Mouse (Mus musculus) hindbrain, embryonic 13.5 days (tissue): Measurements from ENCODE around the gene Olfr725. TPM values are rescaled to one million over a fixed set of nuclear protein-coding genes. Genes with fewer than 3 reads are reported as not detected.

ENCODE experiments used
- ATAC-seq: fragments of 200-750 bp; cut with Nextera tagmentation; 2 replicates; pipeline ENCODE4 v1.8.0; 2017; ENCODE audit warnings: moderate TSS enrichment; ENCODE audit not compliant: low FRiP score
- H3K27ac ChIP-seq: fragments of 300-500 bp; sonication (generic); 2 replicates; pipeline ENCODE4 v1.5.1; 2015; ENCODE audit warnings: inconsistent platforms, mild to moderate bottlenecking, moderate library complexity
- H3K27me3 ChIP-seq: fragments of 300-500 bp; sonication (generic); 2 replicates; pipeline ENCODE4 v1.6.1; 2015; ENCODE audit warnings: mild to moderate bottlenecking, inconsistent platforms
- H3K36me3 ChIP-seq: fragments of 300-500 bp; sonication (generic); 2 replicates; pipeline ENCODE4 v1.6.1; 2015; ENCODE audit warnings: mild to moderate bottlenecking, inconsistent platforms
- H3K4me1 ChIP-seq: fragments of 300-500 bp; sonication (generic); replicated peaks from 2 replicates; pipeline ENCODE4 v1.6.1; 2015; ENCODE audit warnings: inconsistent platforms
- H3K4me2 ChIP-seq: fragments of 300-500 bp; sonication (generic); 2 replicates; pipeline ENCODE4 v1.6.1; 2015; ENCODE audit warnings: inconsistent platforms, mild to moderate bottlenecking, moderate library complexity
- H3K4me3 ChIP-seq: fragments of 300-500 bp; sonication (generic); 2 replicates; pipeline ENCODE4 v1.5.1; 2015; ENCODE audit warnings: mild to moderate bottlenecking, inconsistent platforms
- H3K9ac ChIP-seq: fragments of 300-500 bp; sonication (generic); 2 replicates; pipeline ENCODE4 v1.6.1; 2015; ENCODE audit warnings: mild to moderate bottlenecking, inconsistent platforms
- H3K9me3 ChIP-seq: fragments of 300-500 bp; sonication (generic); 2 replicates; pipeline ENCODE4 v1.6.1; 2016; ENCODE audit warnings: inconsistent platforms
- WGBS: fragments of 180-500 bp; shearing (Covaris S2); methylation state at CpG from one replicate; pipeline ENCODE4 v1.1.7; 2015; 5-methylcytosine and 5-hydroxymethylcytosine counted together
- polyA plus RNA-seq: library from polyadenylated mRNA; unstranded; fragments of >200 nt; fragmentation: Nextera tagmentation; extraction: Ambion mirVana; gene quantifications from 2 replicates; pipeline ENCODE4 v1.2.1, GENCODE M21; 2015

The Olfr725 gene
- not detected in 2 replicates for polyA plus RNA-seq

- Histone ChIP-seq H3K9me3 (no peaks in the 10 kb centered on the region), H3K4me1 (no peaks in the 10 kb centered on the region), H3K27ac (no peak within 1 kb of the TSS), H3K4me3 (no peak within 1 kb of the TSS), H3K9ac (no peak within 1 kb of the TSS), H3K36me3 (no peaks in the 10 kb centered on the region), H3K4me2 (no peak within 1 kb of the TSS), H3K27me3 (no peaks in the 10 kb centered on the region)
- ATAC-seq: no peak
These were observed at the start of gene Olfr725 for GRCm38 (mm10) chr14:50040275-50040674. Gene Olfr725 (minus strand): TSS chr14:50040375.

GRCm38 (mm10) chr14:50062733-50063104 lies 22.5 kb upstream of the Olfr725 start:
- 1% methylated on average over 4 of the region's 4 CpGs for WGBS
- H3K9me3 ChIP-seq: no peaks in the 10 kb centered on the region
- H3K4me2 ChIP-seq: peak overlapping the region; percentile 75
- H3K27me3 ChIP-seq: 0 out of 2 replicates have a peak, but pooled peaks cover 6% of the 10 kb centered on the region
- H3K9ac ChIP-seq: no peak overlapping the region
- H3K4me1 ChIP-seq: peaks cover 4% of the 10 kb centered on the region; the same call in 1 of the 2 replicates
- no peaks in the 10 kb centered on the region for H3K36me3 ChIP-seq
- peak overlapping the region; percentile 85; the same call in 1 of the 2 replicates for H3K27ac ChIP-seq
- peak; percentile 57 for ATAC-seq
- H3K4me3 ChIP-seq: peak overlapping the region; percentile 82

- 1% methylated on average over 52 of the region's 52 CpGs for WGBS
- 0 out of 2 replicates have a peak, but pooled peaks cover 6% of the 10 kb centered on the region for H3K27me3 ChIP-seq
These were observed 22.0 kb upstream of the Olfr725 start for GRCm38 (mm10) chr14:50061955-50062732.

DNA sequence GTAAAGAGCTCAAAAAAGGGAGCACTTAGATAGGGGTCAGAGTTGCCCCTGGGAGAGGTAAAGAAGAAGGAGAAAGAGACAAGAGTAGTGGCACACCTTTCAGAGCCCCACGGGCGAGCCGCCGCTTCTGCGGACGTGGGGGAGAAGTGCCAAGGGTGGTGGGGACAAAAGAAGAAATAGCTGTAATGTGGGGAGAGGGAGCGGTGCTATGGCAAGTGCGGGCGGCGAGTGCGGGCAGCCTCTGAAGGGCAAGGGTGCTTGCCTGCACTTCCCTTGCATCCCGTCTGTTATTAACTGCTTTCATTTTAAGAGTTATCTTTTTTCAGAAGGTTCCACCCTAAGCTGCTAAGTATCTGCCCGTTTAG lies 21.4 kb upstream of the Olfr725 start:
- Histone ChIP-seq H3K4me2 (peak overlapping the region; percentile 75), H3K9ac (peak overlapping the region; percentile 75), H3K27me3 (0 out of 2 replicates have a peak, but pooled peaks cover 6% of the 10 kb centered on the region), H3K9me3 (no peaks in the 10 kb centered on the region), H3K4me1 (peaks cover 4% of the 10 kb centered on the region; the same call in 1 of the 2 replicates), H3K36me3 (no peaks in the 10 kb centered on the region), H3K27ac (peak overlapping the region; percentile 85; the same call in 1 of the 2 replicates), H3K4me3 (peak overlapping the region; percentile 82)
- ATAC-seq: peak; percentile 55
- 0% methylated on average over 13 of the region's 13 CpGs for WGBS

More at GRCm38 (mm10) chr14:50061955-50062732, 22.0 kb upstream of the Olfr725 start:
- Histone ChIP-seq H3K27ac (peak overlapping the region; percentile 85), H3K4me2 (peak overlapping the region; percentile 75), H3K9ac (peak overlapping the region; percentile 75), H3K4me1 (peaks cover 4% of the 10 kb centered on the region; the same call in 1 of the 2 replicates), H3K4me3 (peak overlapping the region; percentile 82), H3K9me3 (no peaks in the 10 kb centered on the region), H3K36me3 (no peaks in the 10 kb centered on the region)
- ATAC-seq: peak; percentile 97

DNA sequence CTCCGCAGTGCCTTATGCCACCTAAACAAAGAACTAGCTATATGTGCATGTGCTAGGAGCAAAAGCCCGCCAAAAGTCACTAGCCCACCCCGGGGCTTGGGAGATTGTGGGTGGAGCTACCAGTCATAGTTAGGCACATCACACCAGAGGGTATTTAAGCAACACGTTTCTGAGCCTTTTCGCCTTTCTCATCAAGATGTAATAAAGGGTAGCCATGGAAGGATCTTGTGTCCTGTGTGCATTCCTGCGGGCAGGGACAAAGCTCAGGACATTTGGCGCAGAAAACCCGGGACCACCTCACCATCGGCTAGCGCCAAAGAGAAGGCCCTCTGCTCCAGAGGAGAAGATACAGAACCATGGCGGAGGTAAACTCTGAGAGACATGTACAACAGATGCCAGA lies 21.0 kb upstream of the Olfr725 start:
- 14% methylated on average over 11 of the region's 11 CpGs for WGBS
- no peak for ATAC-seq
- peaks cover 4% of the 10 kb centered on the region; the same call in 1 of the 2 replicates for H3K4me1 ChIP-seq

GRCm38 (mm10) chr14:50032041-50032440 lies 8.1 kb downstream of the Olfr725 start:
- 84% methylated on average over 2 of the region's 2 CpGs for WGBS
- no peak overlapping the region for H3K27ac ChIP-seq
- H3K36me3 ChIP-seq: no peaks in the 10 kb centered on the region
- no peak overlapping the region for H3K4me2 ChIP-seq
- H3K9me3 ChIP-seq: peaks cover 4% of the 10 kb centered on the region; the same call in 1 of the 2 replicates
- no peak for ATAC-seq
- no peak overlapping the region for H3K9ac ChIP-seq
- H3K27me3 ChIP-seq: no peaks in the 10 kb centered on the region
- no peaks in the 10 kb centered on the region for H3K4me1 ChIP-seq
- H3K4me3 ChIP-seq: no peak overlapping the region

More for the DNA sequence above, 21.0 kb upstream of the Olfr725 start:
- Histone ChIP-seq H3K4me2 (peak overlapping the region; percentile 75), H3K4me3 (peak overlapping the region; percentile 82), H3K9me3 (no peaks in the 10 kb centered on the region), H3K36me3 (no peaks in the 10 kb centered on the region), H3K27me3 (0 out of 2 replicates have a peak, but pooled peaks cover 6% of the 10 kb centered on the region), H3K9ac (peak overlapping the region; percentile 75), H3K27ac (no peak overlapping the region)

DNA sequence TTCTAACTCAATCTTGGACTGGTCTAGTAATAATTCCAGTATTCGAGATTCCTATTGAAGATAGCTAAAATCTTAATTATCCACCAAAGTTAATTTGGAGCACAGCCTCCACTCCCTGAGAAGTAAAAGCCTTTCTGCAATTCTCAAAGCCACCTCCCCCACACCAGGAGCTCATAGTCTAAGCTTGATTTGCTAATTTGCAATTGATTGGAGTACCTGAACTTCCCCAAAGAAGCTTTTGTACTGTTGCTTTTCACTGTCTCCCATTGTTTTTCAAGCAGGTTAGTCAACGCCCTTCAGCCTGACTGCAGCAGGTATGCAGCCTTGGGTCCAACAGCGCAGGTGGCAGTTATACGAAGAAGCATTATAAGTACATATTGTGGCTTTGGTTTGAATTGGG lies 8.8 kb downstream of the Olfr725 start:
- Histone ChIP-seq H3K4me2 (no peak overlapping the region), H3K9me3 (peaks cover 4% of the 10 kb centered on the region; the same call in 1 of the 2 replicates), H3K27ac (no peak overlapping the region), H3K9ac (no peak overlapping the region), H3K27me3 (no peaks in the 10 kb centered on the region), H3K36me3 (no peaks in the 10 kb centered on the region), H3K4me1 (no peaks in the 10 kb centered on the region), H3K4me3 (no peak overlapping the region)
- no peak for ATAC-seq
- 84% methylated on average over 4 of the region's 4 CpGs for WGBS

- Histone ChIP-seq H3K27me3 (no peaks in the 10 kb centered on the region), H3K9me3 (peaks cover 4% of the 10 kb centered on the region; the same call in 1 of the 2 replicates), H3K4me3 (no peak overlapping the region), H3K36me3 (no peaks in the 10 kb centered on the region), H3K9ac (no peak overlapping the region), H3K27ac (no peak overlapping the region), H3K4me2 (no peak overlapping the region), H3K4me1 (no peaks in the 10 kb centered on the region)
- ATAC-seq: no peak
- WGBS: 81% methylated on average over 2 of the region's 2 CpGs
These were observed 13.8 kb downstream of the Olfr725 start for GRCm38 (mm10) chr14:50026371-50026770.

Other genes with a start within 250 kb of the Olfr725 start
- gene Olfr722, start 138.4 kb downstream of the Olfr725 start, polyA plus RNA-seq: not detected in 2 replicates
- gene Olfr723, start 108.6 kb downstream of the Olfr725 start, polyA plus RNA-seq: not detected in 2 replicates
- gene Olfr724, start 77.1 kb downstream of the Olfr725 start, polyA plus RNA-seq: not detected in 2 replicates
- not detected in 2 replicates for gene Olfr726, start 50.6 kb upstream of the Olfr725 start, polyA plus RNA-seq
- not detected in 2 replicates for gene Olfr727, start 82.8 kb upstream of the Olfr725 start, polyA plus RNA-seq
- gene Olfr728, start 102.3 kb upstream of the Olfr725 start, polyA plus RNA-seq: not detected in 2 replicates
- gene Olfr729, start 112.5 kb upstream of the Olfr725 start, polyA plus RNA-seq: not detected in 2 replicates
- gene Olfr730, start 147.8 kb upstream of the Olfr725 start, polyA plus RNA-seq: not detected in 2 replicates
- gene Olfr731, start 201.5 kb upstream of the Olfr725 start, polyA plus RNA-seq: not detected in 2 replicates
- not detected in 2 replicates for gene Olfr732, start 243.8 kb upstream of the Olfr725 start, polyA plus RNA-seq